Mouse (Mus musculus): ENCODE results near the gene Hs6st3. TPM values are rescaled to one million over a fixed set of nuclear protein-coding genes. Genes with fewer than 3 reads are reported as not detected.
A peak's percentile ranks its signal among the peaks of the same experiment; 100 is the strongest.
"Not testable (repeated sequence)": the region's sequence is repeated elsewhere in the genome, so short reads cannot be mapped to it uniquely, and the experiment has no call there.

Gene Hs6st3
- total RNA-seq, 2 experiments from 2014 or later, result not detected

- ATAC-seq (replicated peaks; ENCODE audit: low FRiP score, low TSS enrichment, poor library complexity, severe bottlenecking), result no peak
These were observed 443.9 kb downstream of the Hs6st3 start for GRCm38 (mm10) chr14:119582039-119582508.

DNA sequence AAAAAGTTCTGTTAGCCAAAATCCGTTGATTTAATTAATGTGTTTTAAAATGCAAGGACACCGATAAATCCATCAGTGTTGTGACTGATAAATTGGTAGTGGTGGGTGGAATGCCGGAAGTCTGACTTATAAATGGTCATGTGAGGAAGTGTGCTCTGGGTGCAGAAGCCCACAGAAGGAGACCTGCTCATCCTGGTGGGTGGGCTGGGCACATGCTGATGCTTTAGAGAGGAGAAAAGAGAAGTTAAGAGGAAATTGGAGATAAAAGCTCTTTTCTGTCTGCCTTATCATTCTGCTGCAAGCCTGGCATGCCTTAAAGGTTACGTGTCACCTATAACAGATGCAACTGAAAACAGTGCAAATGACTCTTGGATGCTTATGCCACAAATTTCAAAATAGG is 446.9 kb downstream of the Hs6st3 start:
- ATAC-seq (replicated peaks; ENCODE audit: low FRiP score, low TSS enrichment, poor library complexity, severe bottlenecking), result no peak

- not testable (repeated sequence) for ATAC-seq (replicated peaks; ENCODE audit: low FRiP score, low TSS enrichment, poor library complexity, severe bottlenecking)
These were observed 449.2 kb downstream of the Hs6st3 start for GRCm38 (mm10) chr14:119587365-119587764.

DNA sequence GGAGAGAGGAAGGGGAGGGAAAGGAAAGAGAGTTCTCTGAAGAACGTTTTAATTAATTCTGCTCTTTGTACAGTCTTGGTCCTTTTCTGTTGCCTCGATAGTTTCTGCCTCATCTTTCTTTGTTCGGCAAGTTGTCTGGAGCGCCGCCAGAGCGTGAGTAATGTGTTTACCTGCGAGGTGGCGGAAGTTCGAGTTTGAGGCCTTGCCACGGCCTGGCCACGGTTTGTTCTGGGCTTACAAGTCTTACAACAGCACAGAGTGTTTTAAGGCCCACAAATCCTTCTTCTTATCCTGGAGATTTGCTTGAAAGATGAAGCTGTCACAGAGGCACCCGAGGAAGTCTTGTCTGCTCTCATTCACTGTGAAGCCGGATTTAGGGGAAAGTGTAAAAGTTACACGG is 466.2 kb downstream of the Hs6st3 start:
- no peak for ATAC-seq (replicated peaks; ENCODE audit: low FRiP score, low TSS enrichment, poor library complexity, severe bottlenecking)

DNA sequence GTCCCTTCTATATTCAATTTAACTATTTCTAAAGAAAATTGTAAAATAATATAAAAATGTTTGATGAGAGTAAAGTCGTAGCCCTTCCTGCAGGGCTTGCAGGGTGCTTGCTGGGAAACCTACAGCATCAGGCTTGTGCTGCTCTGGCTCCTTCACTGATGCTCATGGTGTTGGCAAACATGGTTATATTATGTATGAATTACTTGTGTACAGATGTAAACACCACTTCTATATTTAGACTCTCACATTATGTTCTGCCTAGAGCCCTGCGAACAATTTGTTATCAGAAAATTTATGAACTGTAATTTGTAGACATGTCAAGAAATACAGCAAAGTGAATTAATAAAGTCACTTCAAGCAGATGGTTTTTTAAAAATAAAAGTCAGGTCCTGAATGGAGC is 474.7 kb downstream of the Hs6st3 start:
- ATAC-seq (replicated peaks; ENCODE audit: low FRiP score, low TSS enrichment, poor library complexity, severe bottlenecking), result no peak

GRCm38 (mm10) chr14:119629127-119629526 is 491.0 kb downstream of the Hs6st3 start:
- no peak for ATAC-seq (replicated peaks; ENCODE audit: low FRiP score, low TSS enrichment, poor library complexity, severe bottlenecking)

DNA sequence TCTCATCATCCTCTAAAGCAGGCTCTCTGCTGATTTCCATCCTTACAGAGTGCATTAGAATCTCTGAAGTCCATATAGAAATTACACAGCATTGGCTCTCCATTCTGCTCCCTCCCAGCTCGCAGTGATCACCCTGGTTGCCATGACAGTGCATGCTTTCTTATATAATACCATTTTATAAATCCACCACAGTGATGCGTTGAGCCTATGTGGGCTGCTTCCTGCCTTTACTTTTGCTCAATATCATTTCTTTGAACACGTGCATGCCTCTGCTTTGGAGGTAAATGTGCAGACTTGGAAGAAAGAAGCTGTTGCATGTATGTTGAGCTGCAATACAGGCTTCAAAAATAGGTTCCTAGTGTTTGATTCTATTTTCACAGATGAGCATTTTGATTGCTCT is 494.9 kb downstream of the Hs6st3 start:
- ATAC-seq (replicated peaks; ENCODE audit: low FRiP score, low TSS enrichment, poor library complexity, severe bottlenecking), result no peak

GRCm38 (mm10) chr14:119633626-119634025 is 495.5 kb downstream of the Hs6st3 start:
- ATAC-seq (replicated peaks; ENCODE audit: low FRiP score, low TSS enrichment, poor library complexity, severe bottlenecking), result no peak

- no peak for ATAC-seq (replicated peaks; ENCODE audit: low FRiP score, low TSS enrichment, poor library complexity, severe bottlenecking)
These were observed 504.7 kb downstream of the Hs6st3 start for GRCm38 (mm10) chr14:119642874-119643273.

DNA sequence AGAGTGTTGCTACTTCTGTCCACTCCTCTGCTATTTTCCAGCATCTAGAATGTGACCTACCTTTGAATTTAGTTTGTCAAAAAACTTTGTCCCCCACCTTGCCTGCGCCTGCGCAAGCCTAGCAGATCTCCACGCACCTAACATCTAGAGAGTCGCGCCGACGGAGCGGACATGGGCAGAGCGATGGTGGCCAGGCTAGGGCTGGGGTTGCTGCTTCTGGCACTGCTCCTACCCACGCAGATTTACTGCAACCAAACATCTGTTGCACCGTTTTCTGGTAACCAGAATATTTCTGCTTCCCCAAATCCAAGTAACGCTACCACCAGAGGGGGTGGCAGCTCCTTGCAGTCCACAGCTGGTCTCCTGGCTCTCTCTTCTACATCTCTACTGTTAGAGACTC is 505.7 kb downstream of the Hs6st3 start:
- peak; percentile 55; the same call in 1 of the 2 replicates for ATAC-seq (replicated peaks; ENCODE audit: low FRiP score, low TSS enrichment, poor library complexity, severe bottlenecking)

- no peak for ATAC-seq (replicated peaks; ENCODE audit: low FRiP score, low TSS enrichment, poor library complexity, severe bottlenecking)
These were observed 518.8 kb downstream of the Hs6st3 start for GRCm38 (mm10) chr14:119656936-119657335.

DNA sequence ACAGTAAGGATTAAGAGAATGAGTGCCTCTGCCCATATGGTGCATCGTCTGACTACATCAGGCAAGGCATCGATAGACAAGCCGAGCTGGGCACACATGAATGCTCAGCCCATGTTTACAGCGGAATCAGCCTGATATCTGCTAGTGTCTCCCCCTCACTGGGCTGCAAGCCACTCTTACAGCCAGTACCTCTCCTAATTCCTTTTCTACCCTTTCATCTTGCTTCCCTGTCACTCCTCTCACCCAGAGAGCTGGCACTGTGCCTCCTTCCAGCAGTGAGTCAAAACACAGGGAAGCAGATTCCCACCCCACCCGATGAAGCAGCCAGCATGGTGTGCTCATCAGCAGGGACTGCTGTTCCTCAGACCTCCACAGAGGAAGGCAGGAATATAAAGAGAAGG is 527.6 kb downstream of the Hs6st3 start:
- ATAC-seq (replicated peaks; ENCODE audit: low FRiP score, low TSS enrichment, poor library complexity, severe bottlenecking), result no peak

GRCm38 (mm10) chr14:119667421-119667820 is 529.3 kb downstream of the Hs6st3 start:
- no peak for ATAC-seq (replicated peaks; ENCODE audit: low FRiP score, low TSS enrichment, poor library complexity, severe bottlenecking)

- no peak for ATAC-seq (replicated peaks; ENCODE audit: low FRiP score, low TSS enrichment, poor library complexity, severe bottlenecking)
These were observed 532.9 kb downstream of the Hs6st3 start for GRCm38 (mm10) chr14:119670836-119671587.

DNA sequence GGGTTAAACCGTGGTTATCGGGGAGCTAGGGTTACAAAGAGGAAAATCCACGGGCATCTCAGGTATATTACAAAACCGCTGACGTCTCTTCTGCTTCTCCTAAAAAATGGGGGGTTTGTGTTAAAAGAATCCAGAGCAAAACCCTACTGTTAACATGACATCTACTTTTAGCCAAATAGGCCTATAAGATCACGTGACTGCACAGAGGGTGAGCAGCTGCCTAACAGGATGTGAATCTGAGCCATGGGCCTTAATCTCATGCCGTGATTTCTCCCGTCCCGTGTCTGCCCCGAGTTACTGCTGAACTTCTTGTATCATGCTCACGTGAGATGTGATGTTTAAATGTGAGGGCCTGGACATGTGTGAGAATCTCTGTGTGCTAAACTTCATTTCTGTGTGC is 540.4 kb downstream of the Hs6st3 start:
- ATAC-seq (replicated peaks; ENCODE audit: low FRiP score, low TSS enrichment, poor library complexity, severe bottlenecking), result no peak

DNA sequence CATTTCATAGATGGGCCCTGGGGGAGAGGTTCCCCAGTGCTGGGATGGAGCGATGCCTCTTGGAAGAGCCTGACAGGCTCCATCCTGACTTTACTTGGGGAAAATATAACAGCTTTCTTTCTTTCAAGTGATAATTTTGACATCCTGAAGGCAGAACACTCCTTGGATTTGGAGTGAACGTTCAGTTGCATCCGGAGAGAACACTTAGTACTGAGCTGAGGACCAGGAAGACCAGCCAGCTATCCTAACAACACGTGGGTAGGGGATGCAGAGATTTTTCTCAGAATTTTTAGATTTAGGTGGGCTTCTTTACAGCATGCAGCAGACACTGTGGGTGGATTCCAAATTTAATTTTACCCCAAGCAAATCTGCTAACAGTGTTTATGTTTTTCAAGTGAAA is 541.9 kb downstream of the Hs6st3 start:
- ATAC-seq (replicated peaks; ENCODE audit: low FRiP score, low TSS enrichment, poor library complexity, severe bottlenecking), result no peak

- no peak for ATAC-seq (replicated peaks; ENCODE audit: low FRiP score, low TSS enrichment, poor library complexity, severe bottlenecking)
These were observed 549.7 kb downstream of the Hs6st3 start for GRCm38 (mm10) chr14:119687885-119688284.

- ATAC-seq (replicated peaks; ENCODE audit: low FRiP score, low TSS enrichment, poor library complexity, severe bottlenecking), result no peak
These were observed 561.8 kb downstream of the Hs6st3 start for GRCm38 (mm10) chr14:119699982-119700381.

- ATAC-seq (replicated peaks; ENCODE audit: low FRiP score, low TSS enrichment, poor library complexity, severe bottlenecking), result no peak
These were observed 576.6 kb downstream of the Hs6st3 start for GRCm38 (mm10) chr14:119714712-119715111.

GRCm38 (mm10) chr14:119717323-119717722 is 579.2 kb downstream of the Hs6st3 start:
- no peak for ATAC-seq (replicated peaks; ENCODE audit: low FRiP score, low TSS enrichment, poor library complexity, severe bottlenecking)

DNA sequence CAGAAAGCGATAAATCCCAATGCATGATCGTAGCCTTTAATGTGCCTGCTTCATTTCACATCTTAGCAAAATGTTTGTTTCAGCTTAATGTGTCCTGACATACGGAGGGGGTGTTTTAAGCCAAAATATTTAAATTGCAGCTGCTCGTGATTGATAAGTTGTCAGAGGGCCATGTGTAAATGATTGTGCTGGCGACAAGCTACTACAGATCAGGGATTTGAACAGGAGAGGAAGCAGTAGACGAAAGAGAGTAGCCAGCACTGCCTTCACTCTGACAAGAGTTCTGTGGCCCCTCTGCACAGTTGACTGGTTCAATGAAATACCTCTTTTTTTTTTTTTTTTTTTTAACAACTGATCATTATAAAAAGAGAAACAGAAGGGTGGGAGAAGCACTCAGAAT is 587.0 kb downstream of the Hs6st3 start:
- ATAC-seq (replicated peaks; ENCODE audit: low FRiP score, low TSS enrichment, poor library complexity, severe bottlenecking), result no peak

Data from megakaryocyte-erythroid progenitor cell, adult 5-6 weeks (primary cell).